Mouse (Mus musculus) liver, embryonic 16.5 days (tissue): Measurements from ENCODE around the gene Zfp979. TPM values are rescaled to one million over a fixed set of nuclear protein-coding genes. Genes with fewer than 3 reads are reported as not detected.
"Not testable (repeated sequence)": the region's sequence is repeated elsewhere in the genome, so short reads cannot be mapped to it uniquely, and the experiment has no call there.

Experiments
- ATAC-seq: fragments of 200-750 bp; cut with Nextera tagmentation; 2 replicates; pipeline ENCODE4 v1.8.0; 2017; ENCODE audit warnings: low read depth, mild to moderate bottlenecking, moderate number of reproducible peaks, moderate library complexity
- H3K27ac ChIP-seq: fragments of 300-500 bp; sonication (generic); 2 replicates; pipeline ENCODE4 v1.5.1; 2014; ENCODE audit warnings: mild to moderate bottlenecking, low read length
- H3K27me3 ChIP-seq: fragments of 300-500 bp; sonication (generic); 2 replicates; pipeline ENCODE4 v1.6.1; 2014; ENCODE audit warnings: low read depth, low read length, mixed read lengths; ENCODE audit not compliant: control insufficient read depth, insufficient read depth
- H3K36me3 ChIP-seq: fragments of 300-500 bp; sonication (generic); 2 replicates; pipeline ENCODE4 v1.6.1; 2014; ENCODE audit warnings: mild to moderate bottlenecking; ENCODE audit not compliant: control insufficient read depth, insufficient read depth
- H3K4me1 ChIP-seq: fragments of 300-500 bp; sonication (generic); 2 replicates; pipeline ENCODE4 v1.6.1; 2014; ENCODE audit warnings: low read depth, low read length, mixed read lengths; ENCODE audit not compliant: control insufficient read depth
- H3K4me2 ChIP-seq: fragments of 300-500 bp; sonication (generic); 2 replicates; pipeline ENCODE4 v1.6.1; 2014; ENCODE audit warnings: low read depth, low read length, mixed read lengths
- H3K4me3 ChIP-seq: fragments of 300-500 bp; sonication (generic); 2 replicates; pipeline ENCODE4 v1.5.1; 2014; ENCODE audit warnings: low read depth, mild to moderate bottlenecking, low read length
- H3K9ac ChIP-seq: fragments of 300-500 bp; sonication (generic); 2 replicates; pipeline ENCODE4 v1.6.1; 2014; ENCODE audit warnings: low read depth, low read length
- H3K9me3 ChIP-seq: fragments of 300-500 bp; sonication (generic); replicated peaks from 2 replicates; pipeline ENCODE4 v1.6.1; 2016; ENCODE audit warnings: low read length; ENCODE audit not compliant: control insufficient read depth
- WGBS: fragments of 180-500 bp; shearing (Covaris S2); extraction: QIAGEN DNeasy Blood & Tissue Kit; methylation state at CpG from one replicate; pipeline ENCODE4 v1.1.7; 2014; ENCODE audit not compliant: insufficient replicate concordance; 5-methylcytosine and 5-hydroxymethylcytosine counted together
- polyA plus RNA-seq: library from polyadenylated mRNA; unstranded; fragments of >200 nt; fragmentation: Nextera tagmentation; extraction: Ambion mirVana; gene quantifications from 2 replicates; pipeline ENCODE4 v1.2.1, GENCODE M21; 2015

Gene Zfp979
- polyA plus RNA-seq, 1 experiment from 2014 or later, result 1.1 TPM

GRCm38 (mm10) chr4:147598831-147599230 is 43.5 kb downstream of the Zfp979 start:
- 37% methylated on average over 2 of the region's 2 CpGs for WGBS
- Histone ChIP-seq H3K9ac (no peak overlapping the region), H3K36me3 (no peaks in the 10 kb centered on the region), H3K27ac (no peak overlapping the region), H3K4me1 (no peaks in the 10 kb centered on the region), H3K27me3 (no peaks in the 10 kb centered on the region), H3K4me3 (no peak overlapping the region), H3K4me2 (no peak overlapping the region), H3K9me3 (no peaks in the 10 kb centered on the region; the same call in 1 of the 2 replicates)
- no peak for ATAC-seq

- no peak for ATAC-seq
- 51% methylated on average over 1 of the region's 1 CpGs for WGBS
- Histone ChIP-seq H3K27ac (no peak overlapping the region), H3K4me2 (no peak overlapping the region), H3K9me3 (no peaks in the 10 kb centered on the region; the same call in 1 of the 2 replicates), H3K9ac (no peak overlapping the region), H3K36me3 (no peaks in the 10 kb centered on the region), H3K4me1 (no peaks in the 10 kb centered on the region), H3K27me3 (no peaks in the 10 kb centered on the region), H3K4me3 (no peak overlapping the region)
Observed at GRCm38 (mm10) chr4:147597685-147598084, 44.6 kb downstream of the Zfp979 start.

GRCm38 (mm10) chr4:147594630-147595029 is 47.7 kb downstream of the Zfp979 start:
- H3K9me3 ChIP-seq, H3K9ac ChIP-seq, ATAC-seq, H3K27ac ChIP-seq, H3K4me3 ChIP-seq, H3K4me1 ChIP-seq, H3K4me2 ChIP-seq, H3K27me3 ChIP-seq, H3K36me3 ChIP-seq: not testable (repeated sequence)
- 54% methylated on average over 3 of the region's 3 CpGs for WGBS

GRCm38 (mm10) chr4:147586511-147587473 is 55.5 kb downstream of the Zfp979 start:
- Histone ChIP-seq H3K27me3 (no peaks in the 10 kb centered on the region), H3K9ac (no peak overlapping the region), H3K27ac (no peak overlapping the region), H3K4me2 (no peak overlapping the region), H3K4me3 (no peak overlapping the region), H3K9me3 (peaks cover 3% of the 10 kb centered on the region; the same call in 1 of the 2 replicates), H3K4me1 (no peaks in the 10 kb centered on the region), H3K36me3 (no peaks in the 10 kb centered on the region)
- peak; percentile 30; the same call in 1 of the 2 replicates for ATAC-seq
- WGBS, result 40% methylated on average over 1 of the region's 1 CpGs

- not testable (repeated sequence) for H3K9ac ChIP-seq, ATAC-seq, H3K36me3 ChIP-seq, H3K27me3 ChIP-seq, H3K9me3 ChIP-seq, H3K27ac ChIP-seq, H3K4me3 ChIP-seq, H3K4me1 ChIP-seq, H3K4me2 ChIP-seq
- 68% methylated on average over 4 of the region's 4 CpGs for WGBS
Observed at GRCm38 (mm10) chr4:147579371-147579770, 62.9 kb downstream of the Zfp979 start.

GRCm38 (mm10) chr4:147571156-147571555 is 71.2 kb downstream of the Zfp979 start:
- not testable (repeated sequence) for H3K36me3 ChIP-seq, H3K4me1 ChIP-seq, H3K27me3 ChIP-seq, H3K27ac ChIP-seq, H3K4me2 ChIP-seq, H3K4me3 ChIP-seq, H3K9ac ChIP-seq, ATAC-seq, H3K9me3 ChIP-seq
- WGBS, result 59% methylated on average over 8 of the region's 8 CpGs

- H3K9me3 ChIP-seq, result no peaks in the 10 kb centered on the region; the same call in 1 of the 2 replicates
- H3K4me3 ChIP-seq, result no peak overlapping the region
- 42% methylated on average over 6 of the region's 6 CpGs for WGBS
- no peaks in the 10 kb centered on the region for H3K27me3 ChIP-seq
- no peak overlapping the region for H3K4me2 ChIP-seq
- H3K4me1 ChIP-seq, result no peaks in the 10 kb centered on the region
- H3K27ac ChIP-seq, result no peak overlapping the region
- no peaks in the 10 kb centered on the region for H3K36me3 ChIP-seq
- H3K9ac ChIP-seq, result no peak overlapping the region
- ATAC-seq, result no peak
Observed at GRCm38 (mm10) chr4:147565426-147566220, 76.7 kb downstream of the Zfp979 start.
